Mouse (Mus musculus) intestine, embryonic 16.5 days (tissue): ENCODE results near the gene Pym1. TPM values are rescaled to one million over a fixed set of nuclear protein-coding genes. Genes with fewer than 3 reads are reported as not detected.
"Not testable (repeated sequence)": the region's sequence is repeated elsewhere in the genome, so short reads cannot be mapped to it uniquely, and the experiment has no call there.

ENCODE experiments used
- ATAC-seq: fragments of 200-750 bp; cut with Nextera tagmentation; 2 replicates; pipeline ENCODE4 v1.8.0; 2017; ENCODE audit warnings: moderate TSS enrichment, moderate library complexity
- H3K27ac ChIP-seq: fragments of 300-500 bp; sonication (generic); 2 replicates; pipeline ENCODE4 v1.5.1; 2014; ENCODE audit warnings: mild to moderate bottlenecking, low read length
- H3K27me3 ChIP-seq: fragments of 300-500 bp; sonication (generic); replicated peaks from 2 replicates; pipeline ENCODE4 v1.6.1; 2014; ENCODE audit warnings: low read length, control low read depth, mixed read lengths; ENCODE audit not compliant: control insufficient read depth, insufficient read depth
- H3K36me3 ChIP-seq: fragments of 300-500 bp; sonication (generic); 2 replicates; pipeline ENCODE4 v1.6.1; 2014; ENCODE audit warnings: low read length, control low read depth; ENCODE audit not compliant: control insufficient read depth, insufficient read depth
- H3K4me1 ChIP-seq: fragments of 300-500 bp; sonication (generic); 2 replicates; pipeline ENCODE4 v1.6.1; 2014; ENCODE audit warnings: low read length, control low read depth, mixed read lengths; ENCODE audit not compliant: control insufficient read depth, insufficient read depth
- H3K4me2 ChIP-seq: fragments of 300-500 bp; sonication (generic); 2 replicates; pipeline ENCODE4 v1.6.1; 2014; ENCODE audit warnings: low read depth, low read length, control low read depth
- H3K4me3 ChIP-seq: fragments of 300-500 bp; sonication (generic); 2 replicates; pipeline ENCODE4 v1.5.1; 2014; ENCODE audit warnings: mild to moderate bottlenecking, low read length
- H3K9ac ChIP-seq: fragments of 300-500 bp; sonication (generic); 2 replicates; pipeline ENCODE4 v1.6.1; 2014; ENCODE audit warnings: low read depth, low read length
- H3K9me3 ChIP-seq: fragments of 300-500 bp; sonication (generic); 2 replicates; pipeline ENCODE4 v1.6.1; 2016; ENCODE audit warnings: low read length, control low read depth; ENCODE audit not compliant: control insufficient read depth
- WGBS: fragments of 180-500 bp; shearing (Covaris S2); extraction: QIAGEN DNeasy Blood & Tissue Kit; methylation state at CpG from one replicate; pipeline ENCODE4 v1.1.7; 2014; 5-methylcytosine and 5-hydroxymethylcytosine counted together
- polyA plus RNA-seq: library from polyadenylated mRNA; unstranded; fragments of >200 nt; fragmentation: Nextera tagmentation; extraction: Ambion mirVana; gene quantifications from 2 replicates; pipeline ENCODE4 v1.2.1, GENCODE M21; 2015

Gene Pym1
- polyA plus RNA-seq = 28.4 and 31.5 TPM in 2 replicates

DNA sequence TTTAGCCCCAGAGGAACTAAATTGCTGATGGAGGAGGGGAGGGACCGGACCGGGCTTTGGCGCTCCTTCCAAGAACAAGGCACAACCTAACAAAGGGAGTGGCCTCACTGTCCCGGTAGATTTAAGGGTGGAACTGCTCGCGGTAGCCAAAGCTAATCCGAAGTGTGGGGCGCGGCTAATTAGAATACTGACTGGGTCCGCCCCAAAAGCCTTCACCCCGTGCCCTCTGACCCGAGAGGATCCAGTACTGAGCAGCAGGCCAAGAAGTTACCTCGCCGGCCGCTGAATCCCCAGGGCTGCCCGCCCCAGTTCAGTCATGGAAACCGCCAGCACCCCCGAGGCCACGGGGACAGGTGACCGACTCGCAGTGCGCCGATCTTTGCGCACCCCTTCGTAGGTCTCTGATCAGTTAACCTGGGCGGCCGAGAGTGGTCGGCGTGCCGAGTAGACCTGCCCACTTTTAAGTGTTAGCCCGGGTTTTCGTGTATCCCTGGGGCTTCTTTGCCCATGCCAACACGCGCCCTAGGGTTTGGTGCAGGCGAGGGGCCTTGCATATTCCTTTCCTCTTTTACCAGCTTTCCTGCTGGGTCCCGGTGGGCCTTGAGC lies at the start of gene Pym1:
TSS of gene Pym1 (plus strand) at position 244 of the 606 bp plus-strand sequence.
- Histone ChIP-seq H3K4me3 (peak within 1 kb of the TSS; percentile 68), H3K36me3 (no peaks in the 10 kb centered on the region), H3K4me1 (peaks cover 19% of the 10 kb centered on the region), H3K4me2 (peak within 1 kb of the TSS; percentile 82), H3K27me3 (no peaks in the 10 kb centered on the region), H3K9ac (peak within 1 kb of the TSS; percentile 88), H3K27ac (peak within 1 kb of the TSS; percentile 98), H3K9me3 (no peaks in the 10 kb centered on the region)
- ATAC-seq = peak; percentile 79
- WGBS = 0% methylated on average over 36 of the region's 36 CpGs

- no peak overlapping the region for H3K27ac ChIP-seq
- no peak overlapping the region for H3K4me3 ChIP-seq
- H3K4me1 ChIP-seq = peaks cover 16% of the 10 kb centered on the region
- peaks cover 3% of the 10 kb centered on the region; the same call in 1 of the 2 replicates for H3K36me3 ChIP-seq
- H3K27me3 ChIP-seq = no peaks in the 10 kb centered on the region
- H3K4me2 ChIP-seq = no peak overlapping the region
- no peaks in the 10 kb centered on the region for H3K9me3 ChIP-seq
- 84% methylated on average over 5 of the region's 5 CpGs for WGBS
- no peak overlapping the region for H3K9ac ChIP-seq
- ATAC-seq = no peak
Observed at GRCm38 (mm10) chr10:128699006-128699405, 48.7 kb upstream of the Pym1 start.

- ATAC-seq = no peak
- Histone ChIP-seq H3K27me3 (no peaks in the 10 kb centered on the region), H3K27ac (no peak overlapping the region), H3K9ac (no peak overlapping the region), H3K4me1 (peaks cover 14% of the 10 kb centered on the region), H3K4me2 (no peak overlapping the region), H3K4me3 (no peak overlapping the region), H3K36me3 (peaks cover 3% of the 10 kb centered on the region; the same call in 1 of the 2 replicates), H3K9me3 (no peaks in the 10 kb centered on the region)
- 66% methylated on average over 11 of the region's 11 CpGs for WGBS
Observed at GRCm38 (mm10) chr10:128699611-128700010, 48.1 kb upstream of the Pym1 start.

DNA sequence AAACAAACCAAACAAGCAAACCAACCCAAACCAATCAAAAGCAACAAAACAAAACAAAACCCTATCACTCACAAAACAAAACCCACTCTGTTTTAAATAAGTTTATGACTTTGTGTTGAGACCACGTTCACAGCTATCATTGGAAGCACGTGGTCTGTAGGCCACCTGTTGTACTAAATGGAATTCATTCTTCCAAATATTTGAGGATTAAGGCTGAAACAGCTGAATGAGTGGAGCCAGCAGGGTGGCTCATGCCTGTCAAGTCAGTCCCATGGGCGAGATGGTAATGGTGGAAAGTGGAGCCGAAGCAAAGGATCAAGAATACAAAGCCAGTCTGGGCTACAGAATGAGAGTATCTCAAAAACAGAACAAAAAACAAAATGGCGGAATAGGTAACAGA lies 47.0 kb upstream of the Pym1 start:
- no peak overlapping the region for H3K4me2 ChIP-seq
- H3K27ac ChIP-seq = no peak overlapping the region
- no peak overlapping the region for H3K4me3 ChIP-seq
- ATAC-seq = no peak
- no peaks in the 10 kb centered on the region for H3K27me3 ChIP-seq
- peaks cover 3% of the 10 kb centered on the region; the same call in 1 of the 2 replicates for H3K36me3 ChIP-seq
- H3K9ac ChIP-seq = no peak overlapping the region
- WGBS = 86% methylated on average over 5 of the region's 5 CpGs
- peaks cover 13% of the 10 kb centered on the region; the same call in 1 of the 2 replicates for H3K4me1 ChIP-seq
- no peaks in the 10 kb centered on the region for H3K9me3 ChIP-seq

- 69% methylated on average over 6 of the region's 6 CpGs for WGBS
- peaks cover 3% of the 10 kb centered on the region; the same call in 1 of the 2 replicates for H3K36me3 ChIP-seq
- ATAC-seq = no peak
- H3K9me3 ChIP-seq = no peaks in the 10 kb centered on the region
- H3K27ac ChIP-seq = no peak overlapping the region
- H3K9ac ChIP-seq = no peak overlapping the region
- H3K4me2 ChIP-seq = no peak overlapping the region
- H3K4me1 ChIP-seq = peaks cover 13% of the 10 kb centered on the region; the same call in 1 of the 2 replicates
- H3K27me3 ChIP-seq = no peaks in the 10 kb centered on the region
- H3K4me3 ChIP-seq = no peak overlapping the region
Observed at GRCm38 (mm10) chr10:128702328-128703007, 45.2 kb upstream of the Pym1 start.

GRCm38 (mm10) chr10:128703895-128704294 lies 43.8 kb upstream of the Pym1 start, which contains the start of gene Pmel:
Pmel (plus strand) TSS chr10:128704195.
- Histone ChIP-seq H3K4me2 (peak within 1 kb of the TSS; percentile 71), H3K36me3 (no peaks in the 10 kb centered on the region; the same call in 1 of the 2 replicates), H3K4me1 (peaks cover 13% of the 10 kb centered on the region; the same call in 1 of the 2 replicates), H3K9ac (peak within 1 kb of the TSS; percentile 86), H3K27me3 (no peaks in the 10 kb centered on the region), H3K27ac (peak within 1 kb of the TSS; percentile 96), H3K9me3 (no peaks in the 10 kb centered on the region), H3K4me3 (peak within 1 kb of the TSS; percentile 84)
- no peak for ATAC-seq
- WGBS = 12% methylated on average over 4 of the region's 4 CpGs

DNA sequence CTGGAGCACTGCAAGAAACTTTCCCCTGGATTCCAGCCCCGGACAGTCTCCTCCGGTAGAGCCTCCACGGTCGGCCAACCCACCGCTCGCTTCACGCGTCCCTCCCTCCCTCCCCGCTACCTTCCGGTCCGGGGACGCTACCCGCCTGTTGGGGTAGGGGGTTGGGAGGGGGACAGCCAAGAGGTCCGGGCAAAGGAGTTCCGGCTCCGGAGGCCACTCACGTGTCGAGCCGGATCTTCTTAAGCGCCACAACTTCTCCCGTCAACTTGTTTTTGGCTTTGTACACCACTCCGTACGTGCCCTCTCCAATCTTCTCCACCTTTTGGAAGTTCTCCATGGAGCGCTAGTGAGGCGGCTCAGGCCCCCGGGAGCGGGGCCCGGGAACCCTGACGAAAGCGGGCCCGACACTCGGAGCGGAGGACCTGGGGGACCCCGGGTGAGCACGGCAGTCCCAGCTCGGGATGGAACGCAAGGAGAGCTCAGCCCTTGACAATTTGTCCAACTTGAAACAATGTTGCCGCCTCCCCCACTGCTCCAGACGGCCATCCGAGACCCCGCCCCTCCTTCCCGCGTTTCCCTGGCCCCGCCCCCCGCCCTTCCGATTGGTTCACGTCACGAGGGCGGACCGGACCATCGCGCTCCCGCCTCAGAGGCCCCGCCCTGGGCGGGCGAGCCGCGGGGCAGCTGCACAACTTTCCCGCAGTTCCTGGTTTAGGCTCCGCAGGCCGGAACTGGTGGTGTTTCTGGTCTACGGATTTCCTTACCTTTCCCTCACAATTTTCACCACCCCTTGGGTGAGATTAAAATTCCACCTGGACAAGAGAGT lies 43.0 kb upstream of the Pym1 start, which contains the start of gene Cdk2:
TSS of gene Cdk2 (minus strand) at position 541 of the 826 bp plus-strand sequence.
- peak within 1 kb of the TSS; percentile 96 for H3K27ac ChIP-seq
- no peaks in the 10 kb centered on the region for H3K27me3 ChIP-seq
- peak within 1 kb of the TSS; percentile 84 for H3K4me3 ChIP-seq
- H3K4me2 ChIP-seq = peak within 1 kb of the TSS; percentile 71
- peak within 1 kb of the TSS; percentile 86 for H3K9ac ChIP-seq
- peak; percentile 95 for ATAC-seq
- peaks cover 10% of the 10 kb centered on the region; the same call in 1 of the 2 replicates for H3K4me1 ChIP-seq
- no peaks in the 10 kb centered on the region for H3K9me3 ChIP-seq
- H3K36me3 ChIP-seq = no peaks in the 10 kb centered on the region
- under 1% methylated on average over 62 of the region's 62 CpGs for WGBS

DNA sequence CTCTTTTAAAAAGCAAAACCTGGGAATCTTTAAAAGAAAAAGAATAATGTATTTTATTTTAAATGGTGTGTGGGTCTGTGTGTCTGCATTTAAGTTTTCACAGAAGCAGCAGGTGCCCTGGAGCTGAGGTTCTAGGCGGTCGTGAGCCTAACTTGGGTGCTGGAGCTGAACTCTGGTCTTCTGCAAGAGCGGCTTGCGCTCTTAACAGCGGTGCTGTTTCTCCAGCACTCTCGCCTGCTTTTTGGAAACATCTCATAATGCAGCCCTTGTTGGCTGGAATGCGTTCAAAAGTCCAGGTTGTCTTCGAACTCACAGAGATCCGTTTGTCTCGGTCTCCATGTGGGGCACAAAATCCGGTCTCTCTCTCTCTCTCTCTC lies 42.4 kb upstream of the Pym1 start:
- WGBS = 10% methylated on average over 11 of the region's 11 CpGs
- no peaks in the 10 kb centered on the region for H3K27me3 ChIP-seq
- H3K4me1 ChIP-seq = peaks cover 10% of the 10 kb centered on the region; the same call in 1 of the 2 replicates
- ATAC-seq = peak; percentile 49
- peak overlapping the region; percentile 65 for H3K9ac ChIP-seq
- no peaks in the 10 kb centered on the region for H3K9me3 ChIP-seq
- peak overlapping the region; percentile 80 for H3K27ac ChIP-seq
- H3K4me2 ChIP-seq = peak overlapping the region; percentile 71
- no peaks in the 10 kb centered on the region for H3K36me3 ChIP-seq
- peak overlapping the region; percentile 84 for H3K4me3 ChIP-seq

GRCm38 (mm10) chr10:128711318-128711717 lies 36.4 kb upstream of the Pym1 start:
- H3K4me1 ChIP-seq, H3K36me3 ChIP-seq, H3K4me2 ChIP-seq, H3K9me3 ChIP-seq, H3K4me3 ChIP-seq, H3K27me3 ChIP-seq, H3K27ac ChIP-seq, ATAC-seq, H3K9ac ChIP-seq: not testable (repeated sequence)
- 92% methylated on average over 7 of the region's 7 CpGs for WGBS
